Mouse (Mus musculus) liver, embryonic 14.5 days (tissue): ENCODE measurements at regions not wholly inside any gene's neighbourhood (a gene's known extent, or its start where the extent isn't known, plus 50 kb on each side); places are given as distances from the start of the nearest gene placed in this dataset.

Experiments
- CTCF ChIP-seq: IDR thresholded peaks from 2 replicates; pipeline ENCODE4 v1.5.1; 2016; ENCODE audit warnings: antibody characterized with exemption, low read depth, control low read depth
- EP300 ChIP-seq: IDR thresholded peaks from 2 replicates; pipeline ENCODE4 v1.6.1; 2016; ENCODE audit warnings: antibody characterized with exemption, low read depth

- TF ChIP-seq CTCF (no peak), EP300 (no peak)
Measured at GRCm38 (mm10) chr13:59358421-59358820, 226.6 kb downstream of the Agtpbp1 start.
